Mouse (Mus musculus) heart, adult 2 months (tissue): ENCODE measurements around the gene Cd48.

ENCODE experiments used
- CTCF ChIP-seq: fragments of 200-600 bp; IDR thresholded peaks from 2 replicates; pipeline ENCODE4 v1.8.1; 2022; ENCODE audit warnings: antibody characterized with exemption, mild to moderate bottlenecking, moderate library complexity
- POLR2A ChIP-seq: fragments of 200-500 bp; IDR thresholded peaks from 2 replicates; pipeline ENCODE4 v1.6.1; 2011; ENCODE audit warnings: mild to moderate bottlenecking, low read depth, low read length, control low read depth; ENCODE audit not compliant: insufficient read depth

GRCm38 (mm10) chr1:171698983-171699382 lies 17.2 kb downstream of the Cd48 start:
- peak; percentile 47 for TF ChIP-seq CTCF
- TF ChIP-seq POLR2A, result no peak
